Mouse (Mus musculus) liver, embryonic 16.5 days (tissue): ENCODE results near the gene Ppp1r12a. TPM values are rescaled to one million over a fixed set of nuclear protein-coding genes. Genes with fewer than 3 reads are reported as not detected.
A peak's percentile ranks its signal among the peaks of the same experiment; 100 is the strongest.

Experiments used
- ATAC-seq: fragments of 200-750 bp; cut with Nextera tagmentation; 2 replicates; pipeline ENCODE4 v1.8.0; 2017; ENCODE audit warnings: low read depth, mild to moderate bottlenecking, moderate number of reproducible peaks, moderate library complexity
- H3K27ac ChIP-seq: fragments of 300-500 bp; sonication (generic); 2 replicates; pipeline ENCODE4 v1.5.1; 2014; ENCODE audit warnings: mild to moderate bottlenecking, low read length
- H3K27me3 ChIP-seq: fragments of 300-500 bp; sonication (generic); 2 replicates; pipeline ENCODE4 v1.6.1; 2014; ENCODE audit warnings: low read depth, low read length, mixed read lengths; ENCODE audit not compliant: control insufficient read depth, insufficient read depth
- H3K36me3 ChIP-seq: fragments of 300-500 bp; sonication (generic); 2 replicates; pipeline ENCODE4 v1.6.1; 2014; ENCODE audit warnings: mild to moderate bottlenecking; ENCODE audit not compliant: control insufficient read depth, insufficient read depth
- H3K4me1 ChIP-seq: fragments of 300-500 bp; sonication (generic); 2 replicates; pipeline ENCODE4 v1.6.1; 2014; ENCODE audit warnings: low read depth, low read length, mixed read lengths; ENCODE audit not compliant: control insufficient read depth
- H3K4me2 ChIP-seq: fragments of 300-500 bp; sonication (generic); 2 replicates; pipeline ENCODE4 v1.6.1; 2014; ENCODE audit warnings: low read depth, low read length, mixed read lengths
- H3K4me3 ChIP-seq: fragments of 300-500 bp; sonication (generic); 2 replicates; pipeline ENCODE4 v1.5.1; 2014; ENCODE audit warnings: low read depth, mild to moderate bottlenecking, low read length
- H3K9ac ChIP-seq: fragments of 300-500 bp; sonication (generic); 2 replicates; pipeline ENCODE4 v1.6.1; 2014; ENCODE audit warnings: low read depth, low read length
- H3K9me3 ChIP-seq: fragments of 300-500 bp; sonication (generic); replicated peaks from 2 replicates; pipeline ENCODE4 v1.6.1; 2016; ENCODE audit warnings: low read length; ENCODE audit not compliant: control insufficient read depth
- WGBS: fragments of 180-500 bp; shearing (Covaris S2); extraction: QIAGEN DNeasy Blood & Tissue Kit; methylation state at CpG from one replicate; pipeline ENCODE4 v1.1.7; 2014; ENCODE audit not compliant: insufficient replicate concordance; 5-methylcytosine and 5-hydroxymethylcytosine counted together
- polyA plus RNA-seq: library from polyadenylated mRNA; unstranded; fragments of >200 nt; fragmentation: Nextera tagmentation; extraction: Ambion mirVana; gene quantifications from 2 replicates; pipeline ENCODE4 v1.2.1, GENCODE M21; 2015

The Ppp1r12a gene
- 29.7 and 30.5 TPM in 2 replicates for polyA plus RNA-seq

GRCm38 (mm10) chr10:108161261-108162256 is at the start of gene Ppp1r12a:
TSS of gene Ppp1r12a (plus strand) at chr10:108162193.
- peak within 1 kb of the TSS; percentile 96 for H3K27ac ChIP-seq
- H3K4me2 ChIP-seq, result peak within 1 kb of the TSS; percentile 77
- peak within 1 kb of the TSS; percentile 100 for H3K9ac ChIP-seq
- WGBS, result 0% methylated on average over 86 of the region's 89 CpGs
- H3K4me3 ChIP-seq, result peak within 1 kb of the TSS; percentile 100
- H3K9me3 ChIP-seq, result no peaks in the 10 kb centered on the region
- no peaks in the 10 kb centered on the region for H3K36me3 ChIP-seq
- H3K27me3 ChIP-seq, result no peaks in the 10 kb centered on the region
- H3K4me1 ChIP-seq, result peaks cover 14% of the 10 kb centered on the region
- ATAC-seq, result peak; percentile 92

GRCm38 (mm10) chr10:108113361-108114237 is 48.4 kb upstream of the Ppp1r12a start:
- peak; percentile 65 for ATAC-seq
- no peak overlapping the region for H3K27ac ChIP-seq
- H3K4me1 ChIP-seq, result peaks cover 2% of the 10 kb centered on the region; the same call in 1 of the 2 replicates
- H3K27me3 ChIP-seq, result no peaks in the 10 kb centered on the region
- WGBS, result 34% methylated on average over 17 of the region's 17 CpGs
- no peak overlapping the region for H3K9ac ChIP-seq
- H3K36me3 ChIP-seq, result no peaks in the 10 kb centered on the region
- no peaks in the 10 kb centered on the region for H3K9me3 ChIP-seq
- H3K4me2 ChIP-seq, result peak overlapping the region; percentile 46
- peak overlapping the region; percentile 35; the same call in 1 of the 2 replicates for H3K4me3 ChIP-seq

GRCm38 (mm10) chr10:108118200-108119163 is 43.5 kb upstream of the Ppp1r12a start:
- no peak for ATAC-seq
- no peaks in the 10 kb centered on the region for H3K36me3 ChIP-seq
- no peaks in the 10 kb centered on the region for H3K4me1 ChIP-seq
- no peak overlapping the region for H3K4me2 ChIP-seq
- no peaks in the 10 kb centered on the region for H3K27me3 ChIP-seq
- no peak overlapping the region for H3K27ac ChIP-seq
- H3K4me3 ChIP-seq, result no peak overlapping the region
- no peaks in the 10 kb centered on the region for H3K9me3 ChIP-seq
- H3K9ac ChIP-seq, result no peak overlapping the region
- 45% methylated on average over 13 of the region's 13 CpGs for WGBS

GRCm38 (mm10) chr10:108119416-108119815 is 42.6 kb upstream of the Ppp1r12a start:
- 30% methylated on average over 1 of the region's 1 CpGs for WGBS
- no peak for ATAC-seq

GRCm38 (mm10) chr10:108124934-108125599 is 36.9 kb upstream of the Ppp1r12a start:
- H3K27ac ChIP-seq, result no peak overlapping the region
- no peak for ATAC-seq
- no peaks in the 10 kb centered on the region for H3K36me3 ChIP-seq
- H3K27me3 ChIP-seq, result no peaks in the 10 kb centered on the region
- 67% methylated on average over 3 of the region's 3 CpGs for WGBS
- no peak overlapping the region for H3K4me2 ChIP-seq
- no peaks in the 10 kb centered on the region for H3K4me1 ChIP-seq
- no peak overlapping the region for H3K9ac ChIP-seq
- no peak overlapping the region for H3K4me3 ChIP-seq
- H3K9me3 ChIP-seq, result no peaks in the 10 kb centered on the region

More at GRCm38 (mm10) chr10:108119416-108119815, 42.6 kb upstream of the Ppp1r12a start:
- Histone ChIP-seq H3K36me3 (no peaks in the 10 kb centered on the region), H3K9me3 (no peaks in the 10 kb centered on the region), H3K4me1 (no peaks in the 10 kb centered on the region), H3K4me2 (no peak overlapping the region), H3K4me3 (no peak overlapping the region), H3K27ac (no peak overlapping the region), H3K9ac (no peak overlapping the region), H3K27me3 (no peaks in the 10 kb centered on the region)

GRCm38 (mm10) chr10:108129167-108129566 is 32.8 kb upstream of the Ppp1r12a start:
- no peak overlapping the region for H3K9ac ChIP-seq
- no peaks in the 10 kb centered on the region for H3K36me3 ChIP-seq
- H3K27me3 ChIP-seq, result peaks cover 3% of the 10 kb centered on the region; the same call in 1 of the 2 replicates
- H3K4me2 ChIP-seq, result no peak overlapping the region
- no peaks in the 10 kb centered on the region for H3K9me3 ChIP-seq
- no peak for ATAC-seq
- no peak overlapping the region for H3K27ac ChIP-seq
- H3K4me3 ChIP-seq, result no peak overlapping the region
- no peaks in the 10 kb centered on the region for H3K4me1 ChIP-seq
- WGBS, result 68% methylated on average over 3 of the region's 3 CpGs

GRCm38 (mm10) chr10:108131858-108132257 is 30.1 kb upstream of the Ppp1r12a start:
- Histone ChIP-seq H3K27ac (no peak overlapping the region), H3K27me3 (peaks cover 3% of the 10 kb centered on the region; the same call in 1 of the 2 replicates), H3K9me3 (no peaks in the 10 kb centered on the region), H3K4me2 (no peak overlapping the region), H3K4me1 (no peaks in the 10 kb centered on the region), H3K36me3 (no peaks in the 10 kb centered on the region), H3K4me3 (no peak overlapping the region), H3K9ac (no peak overlapping the region)
- ATAC-seq, result no peak
- WGBS, result 51% methylated on average over 6 of the region's 6 CpGs
